Mouse (Mus musculus): ENCODE measurements at regions not wholly inside any gene's neighbourhood (a gene's known extent, or its start where the extent isn't known, plus 50 kb on each side); places are given as distances from the start of the nearest gene placed in this dataset.

DNA sequence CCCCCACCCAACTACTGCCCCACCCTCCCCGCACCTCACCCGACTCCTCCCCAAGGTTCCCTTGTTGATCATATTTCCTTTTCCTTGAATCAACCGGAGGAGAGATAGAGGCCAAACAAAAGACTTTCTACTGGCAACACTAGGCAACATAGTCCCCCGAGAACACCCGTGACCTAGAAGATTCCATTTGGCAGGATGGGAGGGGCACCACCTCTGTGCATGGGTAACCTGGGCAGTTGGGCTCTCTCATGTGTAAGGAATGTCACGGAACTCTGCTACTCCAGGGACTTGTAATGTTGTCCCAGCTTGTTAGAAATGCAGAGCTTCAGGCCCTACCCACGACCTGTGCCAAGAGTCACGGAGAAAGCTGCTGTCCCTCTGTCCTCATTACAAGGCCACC, 55.6 kb upstream of the Bod1 start:
- TF ChIP-seq POLR2A (IDR thresholded peaks at IDR 0.05; ENCODE audit: insufficient read depth, low read length), result no peak
- no peak for TF ChIP-seq CTCF (IDR thresholded peaks at IDR 0.05; ENCODE audit: low read depth, low read length)

All from ES-Bruce4 (cell line).